Mouse (Mus musculus): Measurements from ENCODE around the gene Gdf15.

Gene Gdf15

GRCm38 (mm10) chr8:70632346-70632892, at the start of gene Gdf15:
TSS of gene Gdf15 (minus strand) at chr8:70632456.
- DNase-seq (ENCODE audit: low spot score) = no peak

GRCm38 (mm10) chr8:70681410-70681809, 49.2 kb upstream of the Gdf15 start:
- DNase-seq (ENCODE audit: low spot score) = no peak

GRCm38 (mm10) chr8:70680039-70680438, 47.8 kb upstream of the Gdf15 start:
- DNase-seq (ENCODE audit: low spot score) = no peak

- no peak for DNase-seq (ENCODE audit: low spot score)
These were observed 47.1 kb upstream of the Gdf15 start for GRCm38 (mm10) chr8:70679404-70679803.

GRCm38 (mm10) chr8:70678679-70679078, 46.4 kb upstream of the Gdf15 start:
- DNase-seq (ENCODE audit: low spot score) = no peak

GRCm38 (mm10) chr8:70677451-70678080, 45.3 kb upstream of the Gdf15 start:
- no peak for DNase-seq (ENCODE audit: low spot score)

- no peak for DNase-seq (ENCODE audit: low spot score)
These were observed 43.1 kb upstream of the Gdf15 start for GRCm38 (mm10) chr8:70675336-70675735.

- no peak for DNase-seq (ENCODE audit: low spot score)
These were observed 42.5 kb upstream of the Gdf15 start for GRCm38 (mm10) chr8:70674716-70675115.

- DNase-seq (ENCODE audit: low spot score) = no peak
These were observed 41.9 kb upstream of the Gdf15 start for GRCm38 (mm10) chr8:70674109-70674508.

GRCm38 (mm10) chr8:70673079-70673856, 41.0 kb upstream of the Gdf15 start, which contains the start of gene Lsm4:
TSS of gene Lsm4 (plus strand) at chr8:70673248.
- peak; percentile 95 for DNase-seq (ENCODE audit: low spot score)

- DNase-seq (ENCODE audit: low spot score) = no peak
These were observed 40.2 kb upstream of the Gdf15 start for GRCm38 (mm10) chr8:70672325-70673078.

- DNase-seq (ENCODE audit: low spot score) = no peak
These were observed 39.5 kb upstream of the Gdf15 start for GRCm38 (mm10) chr8:70671615-70672324.

GRCm38 (mm10) chr8:70667071-70667470, 34.8 kb upstream of the Gdf15 start:
- no peak for DNase-seq (ENCODE audit: low spot score)

- no peak for DNase-seq (ENCODE audit: low spot score)
These were observed 33.3 kb upstream of the Gdf15 start for GRCm38 (mm10) chr8:70665599-70665998.

- DNase-seq (ENCODE audit: low spot score) = no peak
These were observed 32.4 kb upstream of the Gdf15 start for GRCm38 (mm10) chr8:70664631-70665030.

GRCm38 (mm10) chr8:70663691-70664090, 31.4 kb upstream of the Gdf15 start:
- DNase-seq (ENCODE audit: low spot score) = no peak

- no peak for DNase-seq (ENCODE audit: low spot score)
These were observed 28.0 kb upstream of the Gdf15 start, which contains the start of gene Pgpep1 for GRCm38 (mm10) chr8:70660273-70660725. TSS of gene Pgpep1 (minus strand) at chr8:70660388.

GRCm38 (mm10) chr8:70659604-70660272, 27.5 kb upstream of the Gdf15 start:
- DNase-seq (ENCODE audit: low spot score) = peak; percentile 92

- no peak for DNase-seq (ENCODE audit: low spot score)
These were observed 26.8 kb upstream of the Gdf15 start for GRCm38 (mm10) chr8:70658897-70659603.

- no peak for DNase-seq (ENCODE audit: low spot score)
These were observed 25.5 kb upstream of the Gdf15 start for GRCm38 (mm10) chr8:70657739-70658138.
